Mouse (Mus musculus) cerebellum, adult 2 months (tissue): ENCODE data around the gene Ptov1.

ENCODE experiments used
- CTCF ChIP-seq: fragments of 200-500 bp; IDR thresholded peaks from 2 replicates; pipeline ENCODE4 v1.5.1; 2011; ENCODE audit warnings: low read depth, mild to moderate bottlenecking, control low read depth, low read length, moderate library complexity, borderline replicate concordance; ENCODE audit not compliant: insufficient read depth
- POLR2A ChIP-seq: fragments of 200-500 bp; IDR thresholded peaks from 2 replicates; pipeline ENCODE4 v1.6.1; 2011; ENCODE audit warnings: low read length, control low read depth, borderline replicate concordance; ENCODE audit not compliant: insufficient read depth

DNA sequence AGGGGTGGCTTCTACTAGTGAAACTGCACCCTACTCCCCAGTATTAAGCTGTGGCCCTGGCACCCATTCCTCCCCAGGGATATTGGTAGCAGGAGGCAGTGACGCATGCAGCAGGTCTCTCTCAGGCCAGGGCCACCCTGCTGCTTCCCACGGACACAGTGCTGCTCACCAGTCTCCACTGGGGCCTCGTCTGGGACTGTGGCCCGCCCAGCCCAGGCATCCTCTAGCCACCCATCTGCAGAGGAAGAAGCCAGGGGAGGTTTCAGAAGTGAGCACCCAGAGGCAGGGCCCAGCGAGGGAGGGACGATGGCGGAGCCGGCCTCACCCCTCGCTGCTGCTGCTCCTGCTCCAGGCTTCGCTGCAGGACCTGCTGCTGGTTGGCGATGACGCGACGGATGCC is 6.4 kb downstream of the Ptov1 start:
- no peak for TF ChIP-seq CTCF
- no peak for TF ChIP-seq POLR2A
